Mouse (Mus musculus) spleen, adult 2 months (tissue): ENCODE data around the gene Cc2d2a. TPM values are rescaled to one million over a fixed set of nuclear protein-coding genes. Genes with fewer than 3 reads are reported as not detected.

ENCODE experiments used
- DNase-seq, 2 experiments: peaks; one replicate each; pipeline versions ENCODE4 v3.0.0 to v3.0.0-alpha.2; 2012 to 2021; ENCODE audit warnings: low spot score in 2 of 2, low read depth in 1 of 2
- H3K27ac ChIP-seq: fragments of 200-500 bp; 2 replicates; pipeline ENCODE4 v1.5.1; 2012; ENCODE audit warnings: low read length, inconsistent platforms; ENCODE audit not compliant: insufficient read depth
- H3K27me3 ChIP-seq: fragments of 200-500 bp; 2 replicates; pipeline ENCODE4 v1.6.1; 2012; ENCODE audit warnings: mild to moderate bottlenecking, moderate library complexity, low read length, inconsistent platforms; ENCODE audit not compliant: control insufficient read depth, insufficient read depth
- H3K36me3 ChIP-seq: fragments of 200-500 bp; 2 replicates; pipeline ENCODE4 v1.6.1; 2012; ENCODE audit warnings: mild to moderate bottlenecking, low read length, inconsistent platforms; ENCODE audit not compliant: control insufficient read depth, insufficient read depth
- H3K4me1 ChIP-seq: fragments of 200-500 bp; 2 replicates; pipeline ENCODE4 v1.6.1; 2011; ENCODE audit warnings: inconsistent platforms; ENCODE audit not compliant: control insufficient read depth, insufficient read depth, insufficient read length
- H3K4me3 ChIP-seq: fragments of 200-500 bp; 2 replicates; pipeline ENCODE4 v1.5.1; 2011; ENCODE audit warnings: mild to moderate bottlenecking, inconsistent platforms; ENCODE audit not compliant: insufficient read depth, insufficient read length; ENCODE audit errors: extremely low read depth
- CTCF ChIP-seq: fragments of 200-500 bp; IDR thresholded peaks from 2 replicates; pipeline ENCODE4 v1.5.1; 2011; ENCODE audit warnings: mild to moderate bottlenecking, inconsistent platforms; ENCODE audit not compliant: insufficient read depth, insufficient read length, insufficient replicate concordance; ENCODE audit errors: extremely low read depth
- POLR2A ChIP-seq: fragments of 200-500 bp; IDR thresholded peaks from 2 replicates; pipeline ENCODE4 v1.6.1; 2011; ENCODE audit warnings: low read depth, low read length, inconsistent platforms
- WGBS: fragments of 180-500 bp; shearing (Covaris S2); methylation state at CpG from one replicate; pipeline ENCODE4 v1.1.7; 2018; 5-methylcytosine and 5-hydroxymethylcytosine counted together
- polyA plus RNA-seq: library from polyadenylated mRNA; depleted of rRNA; stranded (reverse); fragments of >200 nt; gene quantifications from 2 replicates; pipeline ENCODE4 v1.2.3, GENCODE M21; 2012; rRNA removed

Cc2d2a gene
- polyA plus RNA-seq = 0.58 TPM in 2 replicates

DNA sequence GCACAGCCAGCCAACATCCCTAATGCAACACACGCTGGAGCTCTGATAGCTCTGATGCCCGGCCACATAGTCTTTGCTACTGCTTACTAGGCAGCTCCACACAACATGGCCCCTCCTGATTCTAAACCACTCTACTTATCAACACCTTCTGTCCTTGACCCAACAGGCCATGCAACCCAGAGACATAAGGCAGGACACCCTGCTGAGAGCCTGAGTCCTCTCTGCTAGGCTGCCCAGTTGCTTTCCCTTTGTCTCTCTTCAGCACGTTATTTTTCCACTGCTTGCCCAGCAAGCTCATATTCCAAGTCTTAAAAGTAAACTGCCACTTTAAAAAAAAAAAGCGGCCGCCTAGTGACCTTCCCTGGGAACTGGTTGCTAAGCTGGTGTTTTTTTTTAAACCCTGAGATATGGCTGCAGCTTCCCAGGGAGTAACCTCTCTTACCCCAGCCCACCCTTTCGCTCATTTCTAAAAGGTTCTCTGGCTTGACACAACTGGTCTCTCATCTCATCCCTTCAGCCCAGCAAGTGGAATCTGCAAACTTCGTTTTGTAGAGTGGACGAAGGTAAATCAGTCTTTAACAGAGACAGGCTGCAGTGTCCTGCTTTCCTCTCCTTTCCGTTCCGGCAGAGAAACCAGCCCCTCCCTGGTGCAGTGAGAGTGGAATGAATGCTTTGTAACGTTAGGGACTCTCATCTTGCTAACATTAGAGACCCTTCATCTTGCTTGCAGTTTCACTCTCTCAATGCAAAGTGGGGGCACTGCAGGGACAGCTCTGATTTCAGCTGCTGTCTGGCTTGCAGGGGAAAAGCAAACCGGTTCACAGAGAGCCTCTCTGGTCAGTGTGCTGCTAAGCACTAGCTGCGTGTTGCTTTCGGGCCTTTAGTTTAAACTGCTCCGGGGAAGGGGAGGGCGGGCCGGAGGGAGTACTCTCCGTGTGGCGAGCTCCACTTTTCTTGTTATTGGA lies at the start of gene Cc2d2a:
Gene Cc2d2a (plus strand): TSS at position 350 of the 965 bp plus-strand sequence.
- Histone ChIP-seq H3K4me1 (no peaks in the 10 kb centered on the region), H3K36me3 (no peaks in the 10 kb centered on the region), H3K27ac (0 out of 2 replicates have a peak within 1 kb of the TSS, but pooled peaks have one; percentile 29), H3K4me3 (peak within 1 kb of the TSS; percentile 21; the same call in 1 of the 2 replicates), H3K27me3 (no peaks in the 10 kb centered on the region)
- no peak for TF ChIP-seq POLR2A
- no peak for TF ChIP-seq CTCF
- 26% methylated on average over 19 of the region's 19 CpGs for WGBS
- DNase-seq = no peak

- Histone ChIP-seq H3K27ac (no peak overlapping the region), H3K4me1 (no peaks in the 10 kb centered on the region), H3K27me3 (no peaks in the 10 kb centered on the region), H3K4me3 (no peak overlapping the region), H3K36me3 (no peaks in the 10 kb centered on the region)
- TF ChIP-seq POLR2A = no peak
- 69% methylated on average over 7 of the region's 7 CpGs for whole genome bisulfite sequencing
- no peak for DNase-seq
Measured at GRCm38 (mm10) chr5:43621575-43622299, 40.4 kb upstream of the Cc2d2a start.

DNA sequence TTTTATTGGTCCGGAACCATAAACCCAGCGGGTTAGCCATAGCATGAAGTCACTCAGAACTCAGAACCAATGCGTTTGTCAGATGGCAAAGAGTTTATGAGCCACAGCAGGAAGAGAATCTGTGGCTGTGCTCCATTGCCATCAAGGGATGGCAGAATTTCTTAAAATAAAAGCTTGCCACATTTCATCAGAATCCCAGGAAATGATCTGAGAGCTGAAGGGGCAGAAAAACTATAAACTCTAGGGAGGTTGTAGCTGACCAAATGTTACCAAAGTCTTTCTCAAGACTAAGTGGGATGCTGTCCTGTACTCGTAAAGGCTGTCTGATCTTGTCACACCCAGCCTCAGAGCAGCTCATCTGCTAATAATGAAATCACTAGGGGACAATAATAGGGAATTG lies 36.7 kb upstream of the Cc2d2a start:
- 89% methylated on average over 4 of the region's 4 CpGs for WGBS
- H3K4me3 ChIP-seq = no peak overlapping the region

DNA sequence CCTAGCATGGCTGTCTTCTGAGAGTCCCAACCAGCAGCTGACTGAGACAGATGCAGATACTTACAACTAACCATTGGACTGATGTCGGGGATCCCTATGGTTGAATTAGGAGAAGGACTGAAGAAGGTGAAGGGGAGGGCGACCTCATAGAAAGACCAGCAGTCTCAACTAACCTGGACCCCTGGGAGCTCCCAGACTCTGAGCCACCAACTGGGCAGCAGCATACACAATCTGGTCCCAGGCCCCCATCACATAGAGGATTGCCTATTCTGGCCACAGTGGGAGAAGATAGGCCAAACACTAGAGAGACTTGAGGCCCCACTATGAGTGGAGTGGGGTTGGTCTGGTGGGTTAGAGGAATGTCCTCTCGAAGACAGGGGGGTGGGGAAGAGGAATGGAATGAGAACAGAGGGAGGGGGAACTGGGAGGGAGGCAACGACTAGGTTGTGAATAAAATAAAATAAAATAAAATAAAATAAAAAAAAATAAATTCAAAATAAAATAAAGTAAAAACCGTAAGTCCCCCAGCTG lies 28.0 kb upstream of the Cc2d2a start:
- WGBS = 82% methylated on average over 5 of the region's 5 CpGs
- no peak overlapping the region for H3K4me3 ChIP-seq
- H3K4me1 ChIP-seq = no peaks in the 10 kb centered on the region
- no peak for TF ChIP-seq POLR2A
- no peak for TF ChIP-seq CTCF
- H3K36me3 ChIP-seq = no peaks in the 10 kb centered on the region
- H3K27ac ChIP-seq = no peak overlapping the region
- no peak for DNase-seq
- H3K27me3 ChIP-seq = no peaks in the 10 kb centered on the region

More for the DNA sequence above, 36.7 kb upstream of the Cc2d2a start:
- Histone ChIP-seq H3K27me3 (no peaks in the 10 kb centered on the region), H3K4me1 (no peaks in the 10 kb centered on the region), H3K27ac (no peak overlapping the region), H3K36me3 (no peaks in the 10 kb centered on the region)
- TF ChIP-seq POLR2A = no peak
- TF ChIP-seq CTCF = no peak
- no peak for DNase-seq

DNA sequence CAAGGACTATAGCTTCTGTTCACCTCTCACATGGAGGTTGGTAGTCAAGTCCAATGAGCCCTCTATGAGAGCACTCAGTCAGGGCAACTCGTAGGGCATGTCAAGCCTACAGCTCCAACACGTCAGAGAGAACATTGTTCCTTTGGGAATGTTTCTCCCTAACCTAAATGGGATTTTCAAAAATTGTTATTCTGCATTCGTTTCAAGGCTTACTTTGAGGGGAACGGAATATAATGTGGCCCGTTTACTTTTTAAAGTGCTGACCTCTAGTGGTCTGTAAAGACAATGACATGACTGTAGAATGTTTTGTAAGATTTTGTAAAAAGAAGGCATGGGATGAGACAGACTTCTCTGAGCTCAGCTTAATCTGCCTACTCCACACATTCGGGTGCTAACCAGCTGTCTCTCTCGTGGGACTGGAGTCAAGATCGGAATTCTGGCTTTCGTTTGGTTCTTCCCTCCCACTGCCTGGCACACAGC lies 27.5 kb upstream of the Cc2d2a start:
- no peak for DNase-seq
- 36% methylated on average over 9 of the region's 9 CpGs for WGBS
- TF ChIP-seq CTCF = no peak
- TF ChIP-seq POLR2A = no peak

GRCm38 (mm10) chr5:43645020-43645419 lies 17.1 kb upstream of the Cc2d2a start:
- DNase-seq = no peak
- WGBS = 90% methylated on average over 4 of the region's 4 CpGs

More for the DNA sequence above, 27.5 kb upstream of the Cc2d2a start:
- Histone ChIP-seq H3K27me3 (no peaks in the 10 kb centered on the region), H3K4me1 (no peaks in the 10 kb centered on the region), H3K36me3 (no peaks in the 10 kb centered on the region), H3K4me3 (no peak overlapping the region), H3K27ac (no peak overlapping the region)

More at GRCm38 (mm10) chr5:43645020-43645419, 17.1 kb upstream of the Cc2d2a start:
- Histone ChIP-seq H3K36me3 (no peaks in the 10 kb centered on the region), H3K27ac (no peak overlapping the region), H3K4me3 (no peak overlapping the region), H3K27me3 (no peaks in the 10 kb centered on the region), H3K4me1 (no peaks in the 10 kb centered on the region)
- no peak for TF ChIP-seq POLR2A
- no peak for TF ChIP-seq CTCF
